Mouse (Mus musculus): ENCODE results near the gene Tmc3. TPM values are rescaled to one million over a fixed set of nuclear protein-coding genes. Genes with fewer than 3 reads are reported as not detected.

The Tmc3 gene
- polyA plus RNA-seq, 1 experiment from 2014 or later = 0.23 TPM

DNA sequence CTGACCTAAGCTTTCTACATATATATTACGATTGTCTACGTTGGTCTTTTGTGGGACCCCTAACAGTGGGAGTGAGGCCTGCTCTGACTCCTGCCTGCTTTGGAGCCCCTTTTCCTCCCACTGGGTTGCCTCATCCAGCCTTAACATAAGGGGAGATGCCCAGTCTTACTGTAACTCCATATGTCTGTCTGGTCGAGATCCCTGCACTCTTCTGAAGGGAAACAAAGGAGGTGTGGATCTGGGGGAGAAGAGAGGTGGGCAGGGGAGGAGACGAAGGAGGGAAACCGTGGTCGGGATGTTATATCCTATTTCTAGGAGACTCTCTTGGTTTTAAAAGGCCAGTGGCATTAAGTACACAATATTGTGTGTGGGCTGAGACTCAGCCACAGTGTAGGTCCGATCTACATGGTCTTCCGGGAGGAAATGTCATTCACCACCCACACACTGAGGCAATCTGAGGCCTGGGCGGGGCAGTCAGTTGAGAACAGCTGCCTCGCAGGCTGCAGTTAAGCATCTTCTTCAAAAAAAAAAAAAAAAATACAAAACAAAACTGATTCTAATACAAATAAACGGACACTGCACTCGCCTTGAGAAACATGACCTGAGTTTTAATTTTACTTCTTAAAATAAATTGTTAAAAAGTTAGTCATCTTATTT, 20.0 kb upstream of the Tmc3 start:
- Histone ChIP-seq H3K4me3 (replicated peaks) (no peak overlapping the region), H3K27ac (replicated peaks) (no peak overlapping the region), H3K4me2 (no peak overlapping the region), H3K4me1 (replicated peaks) (no peaks in the 10 kb centered on the region), H3K27me3 (no peaks in the 10 kb centered on the region), H3K36me3 (replicated peaks) (no peaks in the 10 kb centered on the region), H3K9ac (no peak overlapping the region), H3K9me3 (replicated peaks) (no peaks in the 10 kb centered on the region)
- ATAC-seq (ENCODE audit: insufficient read depth) = no peak
- WGBS (ENCODE audit: insufficient replicate concordance) = 32% methylated on average over 12 of the region's 12 CpGs

DNA sequence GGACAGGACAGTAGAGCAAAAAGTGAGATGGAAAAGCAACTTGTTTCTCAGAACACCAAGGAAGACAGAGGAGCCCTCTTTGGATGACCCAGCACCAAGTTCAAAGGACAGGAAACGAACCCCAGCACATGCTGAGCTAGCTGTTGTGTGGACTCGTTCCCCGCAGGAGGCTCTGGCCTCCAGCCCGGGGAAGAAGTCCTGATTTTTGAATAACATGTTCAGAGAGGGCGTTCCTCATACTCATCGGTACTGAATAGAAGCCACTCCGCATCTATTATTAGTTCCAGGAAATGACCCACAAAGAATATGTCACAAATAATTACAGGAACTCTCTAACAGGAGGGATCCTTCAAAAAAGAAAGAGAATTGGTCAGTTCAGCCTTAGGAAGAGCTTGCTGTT, 18.8 kb upstream of the Tmc3 start:
- Histone ChIP-seq H3K4me3 (replicated peaks) (no peak overlapping the region), H3K36me3 (replicated peaks) (no peaks in the 10 kb centered on the region), H3K27ac (replicated peaks) (no peak overlapping the region), H3K4me1 (replicated peaks) (no peaks in the 10 kb centered on the region), H3K9ac (no peak overlapping the region), H3K9me3 (replicated peaks) (no peaks in the 10 kb centered on the region), H3K27me3 (no peaks in the 10 kb centered on the region), H3K4me2 (no peak overlapping the region)
- ATAC-seq (ENCODE audit: insufficient read depth) = no peak
- 28% methylated on average over 7 of the region's 7 CpGs for WGBS (ENCODE audit: insufficient replicate concordance)

DNA sequence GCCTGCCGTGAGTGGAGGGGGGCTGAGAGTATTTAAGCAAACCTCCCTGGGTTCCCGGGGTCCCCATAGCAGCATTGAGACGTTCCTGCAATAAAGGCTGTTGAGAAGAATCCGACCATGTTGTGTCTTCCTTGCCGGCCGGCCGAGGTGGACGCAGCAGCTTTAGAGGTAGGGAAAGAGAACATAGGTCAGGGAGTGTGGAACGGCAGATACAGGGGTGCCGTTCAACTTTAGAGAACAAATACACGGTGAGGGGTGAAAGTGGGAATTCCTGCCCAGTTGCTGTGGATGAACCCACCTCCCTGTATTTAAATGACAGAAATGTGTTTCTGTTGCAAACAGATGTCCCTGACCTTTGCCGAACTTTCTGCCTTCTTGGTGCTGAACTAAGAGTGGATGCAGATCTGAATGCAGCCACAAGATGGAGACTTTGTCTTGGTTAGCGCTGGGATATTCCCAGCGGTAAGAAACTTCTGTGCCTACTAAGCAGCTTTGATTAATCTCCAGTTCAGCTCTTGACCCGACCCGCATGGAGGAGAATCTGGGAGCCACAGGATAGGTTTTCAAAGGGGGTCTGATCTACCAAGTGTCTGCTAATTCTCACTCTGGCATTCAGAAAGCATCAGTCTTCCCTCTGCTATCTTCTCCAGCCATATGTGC, 16.8 kb upstream of the Tmc3 start:
- 45% methylated on average over 16 of the region's 16 CpGs for WGBS (ENCODE audit: insufficient replicate concordance)
- no peak overlapping the region for H3K27ac ChIP-seq (replicated peaks)
- H3K4me3 ChIP-seq (replicated peaks) = no peak overlapping the region
- H3K36me3 ChIP-seq (replicated peaks) = no peaks in the 10 kb centered on the region
- no peaks in the 10 kb centered on the region for H3K9me3 ChIP-seq (replicated peaks)
- H3K4me2 ChIP-seq = no peak overlapping the region
- no peaks in the 10 kb centered on the region for H3K27me3 ChIP-seq
- H3K4me1 ChIP-seq (replicated peaks) = no peaks in the 10 kb centered on the region
- no peak for ATAC-seq (ENCODE audit: insufficient read depth)
- H3K9ac ChIP-seq = no peak overlapping the region

DNA sequence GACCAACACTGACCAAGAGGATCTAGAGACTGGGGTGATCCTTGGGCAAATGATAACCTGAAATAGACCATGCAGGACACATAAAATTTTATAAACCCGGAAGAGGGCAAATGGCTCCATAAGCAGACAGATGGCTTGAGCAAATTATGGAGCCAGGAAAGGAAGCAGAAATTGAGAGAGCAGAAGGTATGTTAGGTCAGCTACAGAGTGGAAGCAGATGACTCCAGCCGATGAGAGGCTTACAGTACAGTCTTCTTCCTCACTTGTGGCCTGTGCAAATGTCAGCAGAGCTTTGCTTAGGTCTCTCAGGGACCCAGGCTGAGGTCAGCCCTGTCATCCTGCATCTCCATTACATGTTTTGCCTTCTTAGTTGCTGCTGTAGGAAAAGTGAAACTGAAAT, 15.9 kb upstream of the Tmc3 start:
- 72% methylated on average over 2 of the region's 2 CpGs for WGBS (ENCODE audit: insufficient replicate concordance)
- Histone ChIP-seq H3K9me3 (replicated peaks) (no peaks in the 10 kb centered on the region), H3K27me3 (no peaks in the 10 kb centered on the region), H3K36me3 (replicated peaks) (no peaks in the 10 kb centered on the region), H3K4me1 (replicated peaks) (no peaks in the 10 kb centered on the region), H3K9ac (no peak overlapping the region), H3K4me2 (no peak overlapping the region), H3K4me3 (replicated peaks) (no peak overlapping the region), H3K27ac (replicated peaks) (no peak overlapping the region)
- no peak for ATAC-seq (ENCODE audit: insufficient read depth)

DNA sequence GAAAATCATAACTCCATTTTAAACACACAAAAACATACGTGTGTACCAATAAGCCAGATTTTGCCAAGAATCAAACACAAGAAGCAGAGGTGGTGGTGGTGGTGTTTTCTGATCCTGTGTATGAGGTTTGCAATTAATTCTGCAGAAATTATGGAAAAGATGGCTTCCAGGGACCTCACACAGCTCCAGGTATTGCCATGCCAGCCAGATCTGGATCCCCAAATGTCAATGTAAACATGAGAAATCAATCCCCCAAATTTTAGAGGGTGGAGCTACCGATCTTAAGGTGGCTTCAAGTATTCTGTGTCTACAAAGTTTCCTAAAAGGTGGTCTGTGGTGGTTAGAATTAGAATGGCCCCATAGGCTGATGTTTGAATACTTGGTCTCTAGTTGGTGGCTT, 15.3 kb upstream of the Tmc3 start:
- H3K4me3 ChIP-seq (replicated peaks) = no peak overlapping the region
- H3K36me3 ChIP-seq (replicated peaks) = no peaks in the 10 kb centered on the region
- no peaks in the 10 kb centered on the region for H3K4me1 ChIP-seq (replicated peaks)
- H3K9me3 ChIP-seq (replicated peaks) = no peaks in the 10 kb centered on the region
- no peak overlapping the region for H3K27ac ChIP-seq (replicated peaks)
- H3K27me3 ChIP-seq = no peaks in the 10 kb centered on the region
- 57% methylated on average over 2 of the region's 2 CpGs for WGBS (ENCODE audit: insufficient replicate concordance)
- H3K4me2 ChIP-seq = no peak overlapping the region
- no peak for ATAC-seq (ENCODE audit: insufficient read depth)
- H3K9ac ChIP-seq = no peak overlapping the region

DNA sequence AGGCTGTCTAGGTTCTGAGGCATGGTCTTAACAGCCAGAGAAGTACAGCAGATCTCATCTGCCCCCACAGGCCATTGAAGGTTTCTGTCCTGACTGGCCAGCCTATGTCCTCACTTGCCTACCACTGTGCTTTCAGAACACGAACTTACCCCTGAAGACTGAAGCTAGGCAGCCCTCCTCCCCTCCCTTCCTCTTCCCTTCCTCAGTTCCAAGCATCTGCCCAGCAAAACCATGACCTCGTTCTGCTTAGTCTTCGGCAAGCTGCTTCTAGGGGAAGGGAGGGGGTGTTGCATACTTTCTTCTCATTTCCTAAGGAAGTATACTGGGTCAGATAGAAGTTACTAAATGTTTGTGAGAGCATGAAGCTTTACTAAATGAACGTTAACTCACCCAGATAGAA, 13.7 kb upstream of the Tmc3 start:
- no peak for ATAC-seq (ENCODE audit: insufficient read depth)
- no peak overlapping the region for H3K4me3 ChIP-seq (replicated peaks)
- no peaks in the 10 kb centered on the region for H3K27me3 ChIP-seq
- no peak overlapping the region for H3K4me2 ChIP-seq
- no peak overlapping the region for H3K27ac ChIP-seq (replicated peaks)
- no peak overlapping the region for H3K9ac ChIP-seq
- no peaks in the 10 kb centered on the region for H3K4me1 ChIP-seq (replicated peaks)
- 18% methylated on average over 4 of the region's 4 CpGs for WGBS (ENCODE audit: insufficient replicate concordance)
- no peaks in the 10 kb centered on the region for H3K36me3 ChIP-seq (replicated peaks)
- H3K9me3 ChIP-seq (replicated peaks) = no peaks in the 10 kb centered on the region

DNA sequence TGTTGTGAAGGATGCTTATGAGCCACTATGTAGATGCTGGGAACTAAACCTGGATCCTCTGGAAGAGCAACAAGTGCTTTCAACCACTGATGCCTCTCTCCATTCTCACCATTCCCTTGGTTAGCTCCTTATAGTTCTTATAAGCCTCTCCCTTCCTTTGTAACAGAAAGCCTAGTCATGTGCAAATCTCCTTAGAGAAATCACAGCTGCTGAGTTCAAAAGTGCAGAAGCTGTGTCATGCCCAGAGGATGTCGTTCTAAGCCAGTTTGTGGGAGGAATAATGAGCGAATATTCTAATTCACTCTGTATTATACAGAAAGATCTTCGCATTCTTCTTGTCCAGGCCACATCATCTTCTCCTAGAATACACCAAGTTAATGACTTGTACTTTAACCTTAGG, 12.8 kb upstream of the Tmc3 start:
- no peaks in the 10 kb centered on the region for H3K27me3 ChIP-seq
- H3K36me3 ChIP-seq (replicated peaks) = no peaks in the 10 kb centered on the region
- H3K9ac ChIP-seq = no peak overlapping the region
- H3K4me2 ChIP-seq = no peak overlapping the region
- H3K9me3 ChIP-seq (replicated peaks) = no peaks in the 10 kb centered on the region
- no peak overlapping the region for H3K4me3 ChIP-seq (replicated peaks)
- H3K4me1 ChIP-seq (replicated peaks) = no peaks in the 10 kb centered on the region
- 55% methylated on average over 3 of the region's 3 CpGs for WGBS (ENCODE audit: insufficient replicate concordance)
- ATAC-seq (ENCODE audit: insufficient read depth) = no peak
- no peak overlapping the region for H3K27ac ChIP-seq (replicated peaks)

DNA sequence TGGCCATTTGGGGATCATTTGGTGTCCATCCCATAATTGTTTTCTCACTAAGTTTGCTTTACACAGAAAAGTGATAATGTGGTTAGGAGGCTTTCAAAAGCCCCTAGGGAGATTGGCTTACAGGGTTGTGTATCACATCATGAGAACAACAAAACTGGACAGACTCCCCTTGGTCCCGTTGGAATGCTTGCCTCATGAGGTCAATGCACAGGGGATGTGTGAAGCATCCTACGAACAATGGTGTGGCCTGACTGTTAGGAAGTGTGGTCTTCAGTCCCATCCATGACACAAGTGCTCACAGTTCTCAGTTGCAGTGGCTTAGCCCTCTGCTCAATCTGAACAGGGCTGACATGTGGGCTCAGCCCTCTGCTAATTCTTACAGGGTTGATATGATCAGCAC, 12.3 kb upstream of the Tmc3 start:
- Histone ChIP-seq H3K27me3 (no peaks in the 10 kb centered on the region), H3K27ac (replicated peaks) (no peak overlapping the region), H3K9ac (no peak overlapping the region), H3K4me3 (replicated peaks) (no peak overlapping the region), H3K9me3 (replicated peaks) (no peaks in the 10 kb centered on the region), H3K4me2 (no peak overlapping the region), H3K36me3 (replicated peaks) (no peaks in the 10 kb centered on the region), H3K4me1 (replicated peaks) (no peaks in the 10 kb centered on the region)
- WGBS (ENCODE audit: insufficient replicate concordance) = 49% methylated on average over 2 of the region's 2 CpGs
- ATAC-seq (ENCODE audit: insufficient read depth) = no peak

DNA sequence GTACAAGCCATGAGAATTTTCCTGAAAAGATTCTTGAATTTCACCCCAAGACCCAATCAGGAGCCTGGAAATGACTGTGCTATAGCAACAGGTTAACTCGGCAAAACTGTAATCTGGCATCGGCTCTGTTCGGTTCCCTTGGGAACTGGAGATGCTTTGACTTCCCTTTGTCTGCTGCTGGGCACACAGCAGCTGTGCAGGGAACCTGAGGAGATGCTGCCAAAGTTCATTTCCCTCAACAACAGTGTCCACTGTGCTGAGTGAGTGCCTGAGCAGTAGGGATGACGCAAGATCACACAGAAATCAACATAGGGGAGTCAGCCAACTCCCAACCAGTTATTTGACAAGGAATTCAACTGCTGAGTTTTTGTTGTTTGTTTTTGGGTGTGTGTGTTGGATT, 3.8 kb upstream of the Tmc3 start:
- no peaks in the 10 kb centered on the region; the same call in 1 of the 2 replicates for H3K4me1 ChIP-seq (replicated peaks)
- H3K27me3 ChIP-seq = no peaks in the 10 kb centered on the region
- H3K4me3 ChIP-seq (replicated peaks) = no peak overlapping the region
- H3K36me3 ChIP-seq (replicated peaks) = no peaks in the 10 kb centered on the region
- H3K9me3 ChIP-seq (replicated peaks) = no peaks in the 10 kb centered on the region
- H3K27ac ChIP-seq (replicated peaks) = no peak overlapping the region
- 45% methylated on average over 4 of the region's 4 CpGs for WGBS (ENCODE audit: insufficient replicate concordance)
- ATAC-seq (ENCODE audit: insufficient read depth) = no peak; the same call in 1 of the 2 replicates
- H3K4me2 ChIP-seq = no peak overlapping the region
- no peak overlapping the region for H3K9ac ChIP-seq

DNA sequence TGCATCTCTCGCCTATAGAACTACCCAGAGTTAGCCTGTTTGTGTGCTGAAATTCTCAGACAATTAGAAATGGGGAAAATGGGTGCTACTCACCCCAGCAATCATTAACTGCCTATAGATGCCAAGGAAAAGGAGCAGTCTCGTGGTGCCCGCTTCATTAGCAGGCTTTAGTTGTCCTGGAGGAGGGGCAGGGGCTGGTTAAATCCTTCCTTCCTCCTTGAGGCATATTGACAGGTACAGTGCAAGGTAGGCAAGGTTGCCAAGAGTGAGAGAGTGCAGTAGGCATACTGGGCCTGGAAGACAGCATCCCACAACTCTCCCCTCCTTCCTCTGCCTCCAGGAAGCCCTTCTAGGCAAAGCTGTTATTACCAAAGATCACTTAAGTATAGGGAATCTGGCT, 9.3 kb downstream of the Tmc3 start:
- Histone ChIP-seq H3K27ac (replicated peaks) (no peak overlapping the region), H3K9me3 (replicated peaks) (no peaks in the 10 kb centered on the region), H3K4me3 (replicated peaks) (no peak overlapping the region), H3K27me3 (no peaks in the 10 kb centered on the region), H3K36me3 (replicated peaks) (no peaks in the 10 kb centered on the region), H3K4me2 (no peak overlapping the region), H3K4me1 (replicated peaks) (no peaks in the 10 kb centered on the region), H3K9ac (no peak overlapping the region)
- WGBS (ENCODE audit: insufficient replicate concordance) = 54% methylated on average over 3 of the region's 3 CpGs
- no peak for ATAC-seq (ENCODE audit: insufficient read depth)

DNA sequence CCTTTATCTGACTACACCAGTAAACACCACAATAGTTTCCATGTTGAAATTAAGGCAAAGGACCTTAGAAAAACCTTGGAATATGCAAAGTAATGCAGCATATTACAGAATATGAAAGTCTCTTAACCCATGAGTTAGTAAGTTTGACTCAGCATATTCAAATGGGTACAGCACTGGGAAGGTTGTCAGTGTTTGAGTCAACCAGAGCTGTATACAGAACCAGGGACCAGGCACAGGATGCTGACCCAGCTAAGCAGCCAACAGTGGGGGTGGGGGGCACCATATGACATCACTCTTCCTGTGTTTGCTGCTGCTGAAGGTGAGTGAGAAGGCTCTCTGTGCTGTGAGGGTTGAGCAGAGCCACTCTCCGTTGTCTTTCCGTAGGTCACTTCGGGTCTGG, 12.3 kb downstream of the Tmc3 start:
- no peaks in the 10 kb centered on the region for H3K36me3 ChIP-seq (replicated peaks)
- H3K9me3 ChIP-seq (replicated peaks) = no peaks in the 10 kb centered on the region
- WGBS (ENCODE audit: insufficient replicate concordance) = 75% methylated on average over 3 of the region's 3 CpGs
- 0 out of 2 replicates have a peak, but pooled peaks cover 6% of the 10 kb centered on the region for H3K4me1 ChIP-seq (replicated peaks)
- H3K27ac ChIP-seq (replicated peaks) = no peak overlapping the region
- H3K27me3 ChIP-seq = no peaks in the 10 kb centered on the region
- no peak overlapping the region for H3K9ac ChIP-seq
- no peak for ATAC-seq (ENCODE audit: insufficient read depth)
- no peak overlapping the region for H3K4me3 ChIP-seq (replicated peaks)
- H3K4me2 ChIP-seq = no peak overlapping the region

Data from liver, embryonic 15.5 days (tissue).